Mouse (Mus musculus) brown adipose tissue, adult 24 weeks (tissue): ENCODE data around the gene Gm10318. TPM values are rescaled to one million over a fixed set of nuclear protein-coding genes. Genes with fewer than 3 reads are reported as not detected.

Experiments
- polyA plus RNA-seq: library from polyadenylated mRNA; stranded (reverse); fragments of >200 nt; gene quantifications from 2 replicates; pipeline ENCODE4 v1.2.4, GENCODE M21; 2012; ENCODE audit not compliant: missing spikeins, insufficient read depth, insufficient read length

Gene Gm10318
- polyA plus RNA-seq, 1 experiment: not detected

Other genes with a start within 250 kb of the Gm10318 start
- 58.1 and 84.9 TPM in 2 replicates for gene Sumo3, start 246.8 kb upstream of the Gm10318 start, polyA plus RNA-seq
- 16.0 and 45.5 TPM in 2 replicates for gene Gm49325, start 246.7 kb upstream of the Gm10318 start, polyA plus RNA-seq
- 23.3 and 26.1 TPM in 2 replicates for gene Ube2g2, start 230.6 kb upstream of the Gm10318 start, polyA plus RNA-seq
- gene Tspear, start 166.3 kb upstream of the Gm10318 start, polyA plus RNA-seq: not detected in 2 replicates
- not detected in 2 replicates for gene Gm19402, start 162.1 kb upstream of the Gm10318 start, polyA plus RNA-seq
- gene Gm9508, start 155.6 kb upstream of the Gm10318 start, polyA plus RNA-seq: not detected in 2 replicates
- not detected in 2 replicates for gene Gm10272, start 146.2 kb upstream of the Gm10318 start, polyA plus RNA-seq
- gene Gm10024, start 141.4 kb upstream of the Gm10318 start, polyA plus RNA-seq: not detected in 2 replicates
- not detected in 2 replicates for gene Gm10142, start 137.1 kb upstream of the Gm10318 start, polyA plus RNA-seq
- gene Krtap12-1, start 132.3 kb upstream of the Gm10318 start, polyA plus RNA-seq: not detected in 2 replicates
- gene Gm10100, start 126.4 kb upstream of the Gm10318 start, polyA plus RNA-seq: not detected in 2 replicates
- gene Gm18596, start 110.2 kb upstream of the Gm10318 start, polyA plus RNA-seq: not detected in 2 replicates
- not detected in 2 replicates for gene Gm9736, start 101.5 kb upstream of the Gm10318 start, polyA plus RNA-seq
- gene Gm3233, start 93.2 kb upstream of the Gm10318 start, polyA plus RNA-seq: not detected in 2 replicates
- not detected in 2 replicates for gene Gm3238, start 81.5 kb upstream of the Gm10318 start, polyA plus RNA-seq
- gene Gm7138, start 75.9 kb upstream of the Gm10318 start, polyA plus RNA-seq: not detected in 2 replicates
- not detected in 2 replicates for gene Gm3250, start 70.3 kb upstream of the Gm10318 start, polyA plus RNA-seq
- gene Gm7137, start 64.7 kb upstream of the Gm10318 start, polyA plus RNA-seq: not detected in 2 replicates
- not detected in 2 replicates for gene Gm9639, start 57.8 kb upstream of the Gm10318 start, polyA plus RNA-seq
- not detected in 2 replicates for gene Gm19668, start 53.7 kb upstream of the Gm10318 start, polyA plus RNA-seq
- not detected in 2 replicates for gene Gm9507, start 41.0 kb upstream of the Gm10318 start, polyA plus RNA-seq
- not detected in 2 replicates for gene Gm2696, start 38.2 kb upstream of the Gm10318 start, polyA plus RNA-seq
- not detected in 2 replicates for gene Krtap10-4, start 25.8 kb upstream of the Gm10318 start, polyA plus RNA-seq
- gene Krtap10-10, start 16.9 kb upstream of the Gm10318 start, polyA plus RNA-seq: not detected in 2 replicates
- gene Gm36176, start 6.1 kb upstream of the Gm10318 start, polyA plus RNA-seq: not detected in 2 replicates
- gene Gm3285, start 9.1 kb downstream of the Gm10318 start, polyA plus RNA-seq: not detected in 2 replicates
- 0.33 TPM in 1 of 2 replicates, not detected in the other for gene Lrrc3, start 49.7 kb downstream of the Gm10318 start, polyA plus RNA-seq
- gene Trpm2, start 117.7 kb downstream of the Gm10318 start, polyA plus RNA-seq: 0.63 TPM in 1 of 2 replicates, not detected in the other
- 16.0 and 16.4 TPM in 2 replicates for gene 1810043G02Rik, start 125.7 kb downstream of the Gm10318 start, polyA plus RNA-seq
- 326 and 453 TPM in 2 replicates for gene Pfkl, start 157.2 kb downstream of the Gm10318 start, polyA plus RNA-seq
- 2.3 and 2.7 TPM in 2 replicates for gene Dnmt3l, start 189.1 kb downstream of the Gm10318 start, polyA plus RNA-seq
- gene Aire, start 190.8 kb downstream of the Gm10318 start, polyA plus RNA-seq: not detected in 2 replicates
- 1.1 and 1.3 TPM in 2 replicates for gene Icosl, start 216.4 kb downstream of the Gm10318 start, polyA plus RNA-seq